Mouse (Mus musculus) testis, adult 2 months (tissue): ENCODE results near the gene Kxd1.

ENCODE experiments used
- CTCF ChIP-seq: fragments of 200-500 bp; IDR thresholded peaks from 2 replicates; pipeline ENCODE4 v1.5.1; 2012; ENCODE audit warnings: low read depth, mild to moderate bottlenecking, inconsistent platforms, low read length, moderate library complexity; ENCODE audit not compliant: control insufficient read depth, insufficient read depth, insufficient replicate concordance
- POLR2A ChIP-seq: fragments of 200-500 bp; IDR thresholded peaks from 2 replicates; pipeline ENCODE4 v1.6.1; 2012; ENCODE audit warnings: low read depth, mild to moderate bottlenecking, inconsistent platforms, low read length, moderate library complexity; ENCODE audit not compliant: control insufficient read depth

- TF ChIP-seq POLR2A (peak; percentile 70), CTCF (no peak)
Observed at GRCm38 (mm10) chr8:70522592-70523403, 5.0 kb downstream of the Kxd1 start.
